15 mouse cellular contexts compared by ENCODE assay signal in genomic region chr10:114455591-114455990, GRCm38 (mm10).
DNase-seq lines count a peak whose midpoint lies in the region; ATAC-seq and TF ChIP-seq lines count a peak whose summit lies in the region.
"Had no signal": no experiment of that assay in that cellular context is flagged by ENCODE, and none has a peak within 500 bp of the region (broad histone marks: within the 10 kb centered on the region; RNA-seq: fewer than 3 reads in every experiment).

No protein-coding gene starts in this region.

- H3K27me3 ChIP-seq in heart, adult 2 months (ENCODE audit: control insufficient read depth, insufficient read depth, low read length) = no peaks in the 10 kb centered on the region
- no peaks in the 10 kb centered on the region for H3K27me3 ChIP-seq in heart, embryonic 10.5 days (ENCODE audit: insufficient read depth, poor library complexity, severe bottlenecking)
- no peaks in the 10 kb centered on the region for H3K27me3 ChIP-seq in liver, postnatal 0 days (ENCODE audit: insufficient read depth, low read length)
- H3K27me3 ChIP-seq in limb, embryonic 10.5 days (ENCODE audit: low read depth, poor library complexity, severe bottlenecking) = no peaks in the 10 kb centered on the region
- H3K27me3 ChIP-seq: forebrain, embryonic 13.5 days had no signal

- H3K4me1 ChIP-seq in heart, adult 2 months (ENCODE audit: control insufficient read depth, insufficient read depth, low read length) = no peaks in the 10 kb centered on the region
- no peaks in the 10 kb centered on the region for H3K4me1 ChIP-seq in heart, embryonic 10.5 days
- H3K4me1 ChIP-seq in liver, postnatal 0 days (ENCODE audit: insufficient read depth) = no peaks in the 10 kb centered on the region
- H3K4me1 ChIP-seq in limb, embryonic 10.5 days = no peaks in the 10 kb centered on the region
- H3K4me1 ChIP-seq: forebrain, embryonic 13.5 days had no signal

- no peak overlapping the region for H3K4me2 ChIP-seq in liver, postnatal 0 days (ENCODE audit: low read depth, low read length)
- H3K4me2 ChIP-seq: forebrain, embryonic 13.5 days had no signal

- no peaks in the 10 kb centered on the region for H3K9me3 ChIP-seq in heart, embryonic 10.5 days
- H3K9me3 ChIP-seq in liver, postnatal 0 days (ENCODE audit: low read length) = no peaks in the 10 kb centered on the region
- no peaks in the 10 kb centered on the region for H3K9me3 ChIP-seq in limb, embryonic 10.5 days (replicated peaks)
- H3K9me3 ChIP-seq: forebrain, embryonic 13.5 days had no signal

- no peak overlapping the region for H3K4me3 ChIP-seq in heart, adult 2 months
- no peak overlapping the region for H3K4me3 ChIP-seq in heart, embryonic 10.5 days
- H3K4me3 ChIP-seq in liver, postnatal 0 days (ENCODE audit: low read depth, low read length) = no peak overlapping the region
- H3K4me3 ChIP-seq in limb, embryonic 10.5 days = no peak overlapping the region
- H3K4me3 ChIP-seq: forebrain, embryonic 13.5 days had no signal

- no peak overlapping the region for H3K27ac ChIP-seq in heart, adult 2 months
- no peak overlapping the region for H3K27ac ChIP-seq in heart, embryonic 10.5 days
- H3K27ac ChIP-seq in liver, postnatal 0 days (ENCODE audit: low read depth) = no peak overlapping the region
- H3K27ac ChIP-seq in limb, embryonic 10.5 days = no peak overlapping the region
- H3K27ac ChIP-seq: forebrain, embryonic 13.5 days; liver, embryonic 14.5 days had no signal

- no peaks in the 10 kb centered on the region for H3K36me3 ChIP-seq in heart, adult 2 months (ENCODE audit: control insufficient read depth, insufficient read depth, low read length)
- H3K36me3 ChIP-seq in heart, embryonic 10.5 days = no peaks in the 10 kb centered on the region
- H3K36me3 ChIP-seq in liver, postnatal 0 days (replicated peaks; ENCODE audit: insufficient read depth, low read length) = no peaks in the 10 kb centered on the region
- no peaks in the 10 kb centered on the region for H3K36me3 ChIP-seq in limb, embryonic 10.5 days

- TF ChIP-seq POLR2A in heart, adult 2 months (IDR thresholded peaks at IDR 0.05; ENCODE audit: insufficient read depth, low read depth, low read length) = no peak

- H3K79me2 ChIP-seq in heart, adult 2 months (replicated peaks; ENCODE audit: control insufficient read depth, insufficient read depth, low read length) = no peaks in the 10 kb centered on the region

- ATAC-seq in liver, postnatal 0 days = no peak
- ATAC-seq: CD4-positive, CD25-positive, alpha-beta regulatory T cell, adult 4 months; forebrain, embryonic 13.5 days had no signal

- intact Hi-C loops in heart, adult 2 months (cut with DNase I) = no loop called here

- peak; percentile 28 for TF ChIP-seq CTCF in heart, adult 2 months (IDR thresholded peaks at IDR 0.05)
- peak; percentile 12; the same call in 1 of the 2 replicates for TF ChIP-seq CTCF in liver, postnatal 0 days (IDR thresholded peaks at IDR 0.05; ENCODE audit: low read depth)

- no peak for TF ChIP-seq EP300 in heart, adult 2 months (IDR thresholded peaks at IDR 0.05; ENCODE audit: insufficient read depth, low read depth, low read length)
- TF ChIP-seq EP300 in liver, postnatal 0 days (IDR thresholded peaks at IDR 0.05; ENCODE audit: low read depth) = no peak

- no peak for DNase-seq in heart, adult 2 months
- no peak for DNase-seq in heart, embryonic 10.5 days (ENCODE audit: low spot score)
- DNase-seq in liver, postnatal 0 days = no peak
- DNase-seq in liver = no peak
- DNase-seq in R1 (ENCODE audit: low read depth, low spot score) = peak; percentile 21
- DNase-seq in limb, embryonic 10.5 days (ENCODE audit: low spot score) = peak; percentile 29
- no peak for DNase-seq in gastrocnemius, postnatal 10 days
- DNase-seq: adrenal gland, postnatal 14 days; heart, postnatal 14 days; kidney, adult 18-20 months; right cerebral cortex, postnatal 14 days; thymus, adult 2 months had no signal

- WGBS in heart, adult 2 months = 66% methylated on average over 3 of the region's 3 CpGs
- 72% methylated on average over 3 of the region's 3 CpGs for WGBS in heart, embryonic 10.5 days
- 69% methylated on average over 3 of the region's 3 CpGs for WGBS in liver, postnatal 0 days (ENCODE audit: insufficient replicate concordance)
- 66% methylated on average over 3 of the region's 3 CpGs for WGBS in limb, embryonic 10.5 days

- no peak overlapping the region for H3K9ac ChIP-seq in heart, adult 2 months (ENCODE audit: low read depth, low read length)
- H3K9ac ChIP-seq in liver, postnatal 0 days (replicated peaks) = no peak overlapping the region
- H3K9ac ChIP-seq: forebrain, embryonic 13.5 days; liver, embryonic 14.5 days had no signal

Comparison
In these comparisons a context has a peak if more than half of its experiments do, and no peak if none do; other contexts are left out.
1. DNase-seq: peak in R1 (single experiment) and limb, embryonic 10.5 days (single experiment); none in heart, adult 2 months (0 of 2), heart, embryonic 10.5 days (single experiment), liver, postnatal 0 days (single experiment), liver (single experiment) and gastrocnemius, postnatal 10 days (single experiment).